Mouse (Mus musculus) spleen, postnatal 4 days (tissue): ENCODE measurements at regions not wholly inside any gene's neighbourhood (a gene's known extent, or its start where the extent isn't known, plus 50 kb on each side); places are given as distances from the start of the nearest gene placed in this dataset.

Experiments used
- DNase-seq, 2 experiments: peaks; one replicate each; pipeline ENCODE4 v3.0.0; 2022; ENCODE audit warnings: low spot score in 2 of 2

GRCm38 (mm10) chr13:28699490-28700032, 254.0 kb downstream of the Sox4 start:
- no peak for DNase-seq

GRCm38 (mm10) chr13:28697796-28698678, 255.5 kb downstream of the Sox4 start:
- no peak for DNase-seq

GRCm38 (mm10) chr13:28693078-28693477, 260.4 kb downstream of the Sox4 start:
- DNase-seq: no peak

GRCm38 (mm10) chr13:28692587-28692986, 260.9 kb downstream of the Sox4 start:
- DNase-seq: no peak

GRCm38 (mm10) chr13:28690511-28691160, 262.9 kb downstream of the Sox4 start:
- DNase-seq: no peak

GRCm38 (mm10) chr13:28687838-28688237, 265.7 kb downstream of the Sox4 start:
- DNase-seq: no peak

GRCm38 (mm10) chr13:28684311-28684710, 269.2 kb downstream of the Sox4 start:
- no peak for DNase-seq

- DNase-seq: no peak
These were observed 273.2 kb downstream of the Sox4 start for GRCm38 (mm10) chr13:28680266-28680665.

- no peak for DNase-seq
These were observed 279.9 kb downstream of the Sox4 start for GRCm38 (mm10) chr13:28673622-28674021.

- peak in 1 of 2 experiments; percentile 50 for DNase-seq
These were observed 282.0 kb downstream of the Sox4 start for GRCm38 (mm10) chr13:28671543-28671942.

GRCm38 (mm10) chr13:28669832-28670585, 283.5 kb downstream of the Sox4 start:
- DNase-seq: no peak

- DNase-seq: no peak
These were observed 286.7 kb downstream of the Sox4 start for GRCm38 (mm10) chr13:28666832-28667231.

GRCm38 (mm10) chr13:28665150-28665549, 288.4 kb downstream of the Sox4 start:
- DNase-seq: no peak

GRCm38 (mm10) chr13:28664698-28665097, 288.8 kb downstream of the Sox4 start:
- no peak for DNase-seq

- DNase-seq: no peak
These were observed 289.4 kb downstream of the Sox4 start for GRCm38 (mm10) chr13:28663950-28664681.

- DNase-seq: no peak
These were observed 290.1 kb downstream of the Sox4 start for GRCm38 (mm10) chr13:28663459-28663858.

- DNase-seq: no peak
These were observed 291.2 kb downstream of the Sox4 start for GRCm38 (mm10) chr13:28662316-28662752.

GRCm38 (mm10) chr13:28660151-28660550, 293.4 kb downstream of the Sox4 start:
- no peak for DNase-seq

GRCm38 (mm10) chr13:28658652-28659051, 294.9 kb downstream of the Sox4 start:
- no peak for DNase-seq

- DNase-seq: no peak
These were observed 298.6 kb downstream of the Sox4 start for GRCm38 (mm10) chr13:28654883-28655282.

GRCm38 (mm10) chr13:28653362-28653761, 300.2 kb downstream of the Sox4 start:
- no peak for DNase-seq
